Mouse (Mus musculus) heart, embryonic 13.5 days (tissue): ENCODE data around the gene Tyk2. TPM values are rescaled to one million over a fixed set of nuclear protein-coding genes. Genes with fewer than 3 reads are reported as not detected.

Experiments used
- ATAC-seq: fragments of 200-750 bp; cut with Nextera tagmentation; 2 replicates; pipeline ENCODE4 v1.8.0; 2017; ENCODE audit warnings: moderate TSS enrichment; ENCODE audit not compliant: insufficient number of reproducible peaks, low FRiP score, low TSS enrichment; ENCODE audit errors: extremely low read depth
- H3K27ac ChIP-seq: fragments of 300-500 bp; sonication (generic); replicated peaks from 2 replicates; pipeline ENCODE4 v1.5.1; 2015; ENCODE audit warnings: moderate library complexity, mild to moderate bottlenecking, inconsistent platforms
- H3K27me3 ChIP-seq: fragments of 300-500 bp; sonication (generic); replicated peaks from 2 replicates; pipeline ENCODE4 v1.6.1; 2015; ENCODE audit warnings: mild to moderate bottlenecking, inconsistent platforms
- H3K36me3 ChIP-seq: fragments of 300-500 bp; sonication (generic); 2 replicates; pipeline ENCODE4 v1.6.1; 2015; ENCODE audit warnings: mild to moderate bottlenecking, inconsistent platforms
- H3K4me1 ChIP-seq: fragments of 300-500 bp; sonication (generic); 2 replicates; pipeline ENCODE4 v1.6.1; 2015; ENCODE audit warnings: inconsistent platforms
- H3K4me2 ChIP-seq: fragments of 300-500 bp; sonication (generic); 2 replicates; pipeline ENCODE4 v1.6.1; 2015; ENCODE audit warnings: inconsistent platforms, mild to moderate bottlenecking, moderate library complexity
- H3K4me3 ChIP-seq: fragments of 300-500 bp; sonication (generic); 2 replicates; pipeline ENCODE4 v1.5.1; 2015; ENCODE audit warnings: moderate library complexity, mild to moderate bottlenecking, inconsistent platforms
- H3K9ac ChIP-seq: fragments of 300-500 bp; sonication (generic); 2 replicates; pipeline ENCODE4 v1.6.1; 2015; ENCODE audit warnings: inconsistent platforms, mild to moderate bottlenecking, moderate library complexity
- H3K9me3 ChIP-seq: fragments of 300-500 bp; sonication (generic); 2 replicates; pipeline ENCODE4 v1.6.1; 2016; ENCODE audit warnings: inconsistent platforms
- WGBS: fragments of 180-500 bp; shearing (Covaris S2); methylation state at CpG from one replicate; pipeline ENCODE4 v1.1.7; 2015; ENCODE audit warnings: mixed read lengths; 5-methylcytosine and 5-hydroxymethylcytosine counted together
- polyA plus RNA-seq: library from polyadenylated mRNA; unstranded; fragments of >200 nt; fragmentation: Nextera tagmentation; extraction: Ambion mirVana; gene quantifications from 2 replicates; pipeline ENCODE4 v1.2.1, GENCODE M21; 2015

The Tyk2 gene
- polyA plus RNA-seq, 1 experiment from 2014 or later, result 13.7 TPM

DNA sequence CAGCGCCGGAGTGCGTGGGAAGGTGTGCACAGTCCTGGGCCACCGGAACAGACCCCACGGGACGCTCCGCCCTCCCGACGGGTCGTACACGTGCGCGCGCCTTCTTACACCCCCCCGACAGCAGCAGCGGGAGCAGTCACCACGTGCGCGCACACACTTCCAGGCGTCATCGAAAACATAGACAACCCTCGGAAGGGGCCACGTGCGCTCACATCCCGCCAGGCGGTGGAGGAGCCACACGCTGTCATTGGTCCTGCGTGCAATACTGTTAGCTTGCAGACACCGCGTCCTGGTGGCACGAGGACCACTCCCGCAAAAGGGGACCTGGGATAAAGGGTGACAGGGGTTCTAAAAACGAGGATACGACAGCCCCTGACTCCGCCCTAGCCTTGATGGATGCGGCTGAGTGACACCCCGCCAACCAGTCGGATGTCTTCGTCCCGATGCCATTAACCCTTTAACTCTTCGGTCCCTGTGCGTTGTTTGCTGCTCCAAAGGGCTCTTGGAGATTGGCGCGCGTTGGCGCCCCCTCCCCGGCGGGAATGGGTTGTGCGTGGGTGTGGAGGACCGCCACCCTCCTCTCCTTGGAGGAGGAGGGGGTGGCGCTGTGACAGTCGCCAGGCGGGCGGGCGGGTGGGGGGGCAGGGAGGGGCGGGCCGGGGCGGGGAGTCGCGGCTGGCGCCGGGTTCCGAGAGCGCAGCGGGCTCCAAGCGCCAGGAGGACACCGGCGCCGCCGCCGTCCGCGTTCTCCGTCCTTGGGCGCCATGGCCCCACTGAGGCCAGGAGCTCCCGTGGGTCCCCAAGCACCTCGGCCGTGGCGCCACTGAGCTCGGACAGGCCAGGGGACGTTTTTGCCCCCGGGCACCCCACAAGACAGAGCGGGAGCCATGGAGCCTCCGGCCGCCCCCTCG is 34.3 kb upstream of the Tyk2 start, which contains the start of gene Pde4a:
Pde4a (plus strand) TSS at position 674 of the 911 bp plus-strand sequence.
- Histone ChIP-seq H3K4me1 (peaks cover 57% of the 10 kb centered on the region), H3K4me2 (peak within 1 kb of the TSS; percentile 86), H3K9ac (peak within 1 kb of the TSS; percentile 83), H3K27me3 (peaks cover 56% of the 10 kb centered on the region), H3K36me3 (no peaks in the 10 kb centered on the region), H3K9me3 (no peaks in the 10 kb centered on the region), H3K27ac (peak within 1 kb of the TSS; percentile 97), H3K4me3 (peak within 1 kb of the TSS; percentile 64)
- WGBS, result under 1% methylated on average over 84 of the region's 86 CpGs
- no peak for ATAC-seq

DNA sequence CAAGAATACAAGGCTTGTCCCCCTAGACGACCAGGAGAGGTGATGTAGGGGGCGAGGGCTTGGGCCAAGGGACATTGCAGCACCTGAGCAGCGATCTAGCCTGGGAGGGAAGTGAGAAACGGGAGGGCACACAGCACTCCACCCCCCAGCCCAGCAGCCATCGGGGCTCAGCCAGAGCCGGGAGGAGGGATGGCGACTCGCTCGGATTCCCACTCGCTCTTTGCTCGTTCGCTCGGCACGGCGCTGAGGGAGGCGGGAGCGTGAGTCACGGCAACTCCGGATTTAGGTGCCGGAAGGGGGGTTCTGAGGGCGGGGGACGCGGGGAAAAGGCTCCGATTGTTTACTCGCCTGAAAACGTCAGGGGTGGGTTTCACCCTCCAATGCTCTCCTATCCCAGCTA is 33.0 kb upstream of the Tyk2 start:
- peaks cover 56% of the 10 kb centered on the region for H3K27me3 ChIP-seq
- peak overlapping the region; percentile 68 for H3K9ac ChIP-seq
- no peaks in the 10 kb centered on the region for H3K9me3 ChIP-seq
- H3K4me1 ChIP-seq, result peaks cover 54% of the 10 kb centered on the region
- peak overlapping the region; percentile 64 for H3K4me3 ChIP-seq
- peak overlapping the region; percentile 86 for H3K4me2 ChIP-seq
- ATAC-seq, result no peak
- H3K36me3 ChIP-seq, result no peaks in the 10 kb centered on the region
- H3K27ac ChIP-seq, result no peak overlapping the region
- under 1% methylated on average over 26 of the region's 26 CpGs for WGBS

DNA sequence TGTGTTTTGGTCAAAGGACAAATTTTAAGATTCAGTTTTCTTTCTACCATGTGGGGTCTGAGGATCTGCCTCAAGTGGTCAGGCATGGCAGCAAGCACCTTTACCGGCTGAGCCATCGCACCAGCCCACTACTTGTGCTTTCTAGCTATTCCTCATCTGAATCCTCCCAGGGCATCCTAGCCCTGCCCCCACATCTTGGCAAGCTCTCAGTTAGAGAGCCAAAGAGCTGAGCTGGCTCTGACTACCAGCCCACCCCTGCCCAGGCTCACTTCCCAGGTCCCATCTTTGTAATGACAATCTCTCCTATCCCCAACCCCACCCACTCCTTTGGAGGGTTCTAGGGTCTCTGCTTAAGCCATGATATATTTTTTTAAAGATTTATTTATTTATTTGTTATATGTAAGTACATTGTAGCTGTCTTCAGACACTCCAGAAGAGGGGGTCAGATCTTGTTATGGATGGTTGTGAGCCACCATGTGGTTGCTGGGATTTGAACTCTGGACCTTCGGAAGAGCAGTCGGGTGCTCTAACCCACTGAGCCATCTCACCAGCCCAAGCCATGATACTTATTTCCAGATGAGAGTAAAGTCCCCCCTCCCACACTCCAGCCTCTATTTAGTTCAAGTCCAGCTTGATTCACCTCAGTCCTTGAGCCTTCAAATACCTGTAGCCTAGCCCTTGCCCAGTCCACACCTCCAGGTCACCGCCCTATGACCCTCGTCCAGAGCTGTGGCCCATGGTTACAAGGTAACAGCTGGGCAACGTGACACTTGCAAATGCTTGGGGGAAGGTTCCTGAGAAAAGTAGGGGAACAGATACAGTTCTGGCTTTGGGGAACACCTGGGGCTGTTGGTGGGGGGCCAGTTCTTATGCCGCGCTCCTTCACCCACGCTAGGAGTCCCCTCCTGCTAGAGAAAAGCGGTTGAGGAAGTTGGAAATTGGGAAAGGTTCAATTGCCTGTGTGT is 32.3 kb upstream of the Tyk2 start:
- peak overlapping the region; percentile 64; the same call in 1 of the 2 replicates for H3K4me3 ChIP-seq
- no peak overlapping the region for H3K27ac ChIP-seq
- H3K36me3 ChIP-seq, result no peaks in the 10 kb centered on the region
- ATAC-seq, result no peak
- H3K27me3 ChIP-seq, result peaks cover 56% of the 10 kb centered on the region
- no peak overlapping the region for H3K9ac ChIP-seq
- no peaks in the 10 kb centered on the region for H3K9me3 ChIP-seq
- H3K4me2 ChIP-seq, result peak overlapping the region; percentile 86
- H3K4me1 ChIP-seq, result peaks cover 46% of the 10 kb centered on the region
- 40% methylated on average over 11 of the region's 11 CpGs for WGBS

DNA sequence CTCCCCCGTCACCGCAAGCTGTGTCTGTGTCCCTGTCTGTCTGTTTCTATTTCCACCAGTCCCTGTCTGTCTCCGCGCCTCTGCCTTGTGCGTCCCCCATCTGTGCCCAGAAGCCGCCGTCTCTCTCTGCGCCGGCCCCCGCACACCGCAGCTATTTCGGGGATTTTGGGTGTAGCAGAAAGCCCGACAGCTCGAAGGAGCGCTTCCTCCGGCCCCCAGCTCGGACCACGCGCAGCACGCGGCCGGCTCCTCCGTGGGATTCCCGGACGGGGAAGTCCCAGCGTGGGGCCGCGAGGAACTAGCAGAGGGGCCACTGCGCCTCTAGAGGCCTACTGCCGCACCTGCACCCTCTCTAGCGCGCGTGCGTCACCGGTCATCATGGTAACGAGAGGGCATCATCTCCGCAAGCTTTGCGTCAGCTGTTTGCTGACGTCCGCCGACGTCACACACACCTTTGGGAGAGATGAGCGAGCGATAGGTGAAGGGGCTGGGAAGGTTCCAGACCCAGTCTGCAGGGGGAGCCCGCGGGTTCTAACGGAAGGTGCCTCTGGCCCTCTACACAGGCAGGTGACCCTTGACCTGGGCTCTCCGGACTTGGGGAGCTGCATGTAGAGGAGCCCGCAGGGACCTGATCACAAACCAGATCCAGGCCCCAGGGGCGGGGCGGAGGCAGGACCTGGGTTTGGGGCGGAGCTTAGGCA is 30.3 kb upstream of the Tyk2 start:
- Histone ChIP-seq H3K36me3 (no peaks in the 10 kb centered on the region), H3K9me3 (no peaks in the 10 kb centered on the region), H3K9ac (peak overlapping the region; percentile 83), H3K4me2 (peak overlapping the region; percentile 72), H3K27me3 (peaks cover 46% of the 10 kb centered on the region), H3K27ac (no peak overlapping the region), H3K4me1 (peaks cover 26% of the 10 kb centered on the region), H3K4me3 (peak overlapping the region; percentile 58)
- ATAC-seq, result peak; percentile 71
- WGBS, result 1% methylated on average over 52 of the region's 52 CpGs

DNA sequence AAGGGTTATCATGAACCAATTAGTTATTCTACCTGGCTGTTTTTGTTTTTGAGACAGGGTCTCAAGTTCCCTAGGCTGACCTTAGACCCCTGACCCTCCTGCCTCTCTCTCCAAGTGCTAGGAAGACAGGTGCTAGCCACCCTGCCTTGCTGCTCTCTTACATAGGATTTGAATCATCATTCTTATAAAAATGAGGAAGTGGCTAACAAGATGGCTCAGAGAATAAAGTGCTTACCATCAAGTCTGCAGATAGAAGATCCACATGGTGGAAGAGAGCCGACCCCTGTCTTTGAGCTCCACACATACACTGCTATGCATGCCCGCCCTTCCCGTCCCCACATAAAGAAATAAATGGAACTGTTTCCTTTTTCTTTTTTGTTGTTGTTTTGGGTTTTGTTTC is 23.7 kb upstream of the Tyk2 start:
- Histone ChIP-seq H3K4me2 (no peak overlapping the region), H3K27me3 (no peaks in the 10 kb centered on the region), H3K4me3 (no peak overlapping the region), H3K36me3 (no peaks in the 10 kb centered on the region), H3K4me1 (peaks cover 23% of the 10 kb centered on the region), H3K9me3 (no peaks in the 10 kb centered on the region), H3K27ac (no peak overlapping the region), H3K9ac (no peak overlapping the region)
- 84% methylated on average over 3 of the region's 3 CpGs for WGBS
- no peak for ATAC-seq

DNA sequence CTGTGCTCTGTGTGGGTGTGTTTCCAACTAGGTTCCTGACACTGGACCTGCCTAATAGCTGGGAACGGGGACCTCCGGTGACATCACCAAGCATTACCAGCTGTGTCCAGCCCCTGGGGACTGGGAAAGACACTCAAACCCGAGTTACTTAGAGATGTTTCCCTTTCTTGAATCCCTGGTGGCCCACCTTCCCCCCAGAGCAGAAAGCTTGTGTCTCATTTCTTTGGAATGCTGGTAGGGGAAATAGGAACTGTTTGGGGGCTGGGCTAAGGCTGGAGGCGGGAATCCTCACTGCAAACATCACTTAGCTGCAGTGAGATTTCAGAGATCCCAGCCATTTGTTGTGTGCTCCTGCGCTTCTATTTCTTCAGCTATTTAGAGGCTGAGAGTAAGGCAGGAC is 22.8 kb upstream of the Tyk2 start:
- H3K27me3 ChIP-seq, result no peaks in the 10 kb centered on the region
- WGBS, result 7% methylated on average over 5 of the region's 5 CpGs
- H3K36me3 ChIP-seq, result no peaks in the 10 kb centered on the region
- no peaks in the 10 kb centered on the region for H3K9me3 ChIP-seq
- ATAC-seq, result no peak
- peak overlapping the region; percentile 89 for H3K4me2 ChIP-seq
- peaks cover 28% of the 10 kb centered on the region for H3K4me1 ChIP-seq
- peak overlapping the region; percentile 75 for H3K27ac ChIP-seq
- peak overlapping the region; percentile 78 for H3K9ac ChIP-seq
- H3K4me3 ChIP-seq, result peak overlapping the region; percentile 55

DNA sequence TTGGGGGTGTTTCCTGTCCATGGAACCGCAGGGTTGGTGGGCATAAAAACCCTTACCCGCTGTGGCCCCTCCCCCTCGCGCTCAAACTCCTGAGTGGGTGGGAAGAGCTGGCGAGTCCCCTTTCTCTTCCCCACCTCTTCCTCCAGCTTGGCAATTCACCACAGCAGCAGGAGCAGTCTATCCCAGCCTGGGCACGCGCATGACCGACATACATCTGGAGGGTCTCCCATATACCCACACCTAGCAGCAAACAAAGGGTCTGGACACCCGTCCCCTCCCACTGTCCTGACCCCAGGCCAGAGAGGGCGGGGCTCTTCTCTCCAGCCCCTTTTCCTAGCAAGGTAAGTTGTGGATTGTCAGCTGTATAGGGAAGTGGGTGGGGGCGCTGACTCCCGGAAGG is 22.3 kb upstream of the Tyk2 start:
- WGBS, result 7% methylated on average over 12 of the region's 12 CpGs
- Histone ChIP-seq H3K36me3 (no peaks in the 10 kb centered on the region), H3K27me3 (no peaks in the 10 kb centered on the region), H3K27ac (peak overlapping the region; percentile 75), H3K9me3 (no peaks in the 10 kb centered on the region), H3K9ac (peak overlapping the region; percentile 78), H3K4me2 (peak overlapping the region; percentile 89), H3K4me3 (peak overlapping the region; percentile 55), H3K4me1 (peaks cover 33% of the 10 kb centered on the region)
- no peak for ATAC-seq

DNA sequence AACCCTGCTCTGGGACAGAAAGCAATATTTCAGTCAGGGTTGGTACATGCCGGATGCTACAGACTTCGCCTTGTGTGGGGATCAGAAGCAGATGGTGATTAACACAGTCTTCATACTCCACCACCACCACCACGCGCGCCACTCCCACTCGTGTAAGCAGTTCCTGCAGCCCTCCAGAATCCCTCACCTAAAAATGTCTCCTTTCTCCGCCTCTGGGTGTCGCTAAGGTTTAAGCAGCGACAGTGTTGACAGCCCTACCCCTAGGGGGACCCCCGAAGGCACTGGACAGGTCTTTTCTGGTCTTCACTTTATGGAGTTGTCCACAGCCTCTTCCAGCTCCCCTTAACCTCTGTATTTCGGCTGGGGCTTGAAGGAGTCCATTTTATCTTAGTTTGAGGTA is 21.7 kb upstream of the Tyk2 start:
- 2% methylated on average over 11 of the region's 11 CpGs for WGBS
- H3K4me2 ChIP-seq, result peak overlapping the region; percentile 89
- H3K27me3 ChIP-seq, result no peaks in the 10 kb centered on the region
- ATAC-seq, result no peak
- peaks cover 39% of the 10 kb centered on the region for H3K4me1 ChIP-seq
- peak overlapping the region; percentile 55 for H3K4me3 ChIP-seq
- no peaks in the 10 kb centered on the region for H3K9me3 ChIP-seq
- peak overlapping the region; percentile 78 for H3K9ac ChIP-seq
- peak overlapping the region; percentile 75 for H3K27ac ChIP-seq
- 0 out of 2 replicates have a peak, but pooled peaks cover 3% of the 10 kb centered on the region for H3K36me3 ChIP-seq

DNA sequence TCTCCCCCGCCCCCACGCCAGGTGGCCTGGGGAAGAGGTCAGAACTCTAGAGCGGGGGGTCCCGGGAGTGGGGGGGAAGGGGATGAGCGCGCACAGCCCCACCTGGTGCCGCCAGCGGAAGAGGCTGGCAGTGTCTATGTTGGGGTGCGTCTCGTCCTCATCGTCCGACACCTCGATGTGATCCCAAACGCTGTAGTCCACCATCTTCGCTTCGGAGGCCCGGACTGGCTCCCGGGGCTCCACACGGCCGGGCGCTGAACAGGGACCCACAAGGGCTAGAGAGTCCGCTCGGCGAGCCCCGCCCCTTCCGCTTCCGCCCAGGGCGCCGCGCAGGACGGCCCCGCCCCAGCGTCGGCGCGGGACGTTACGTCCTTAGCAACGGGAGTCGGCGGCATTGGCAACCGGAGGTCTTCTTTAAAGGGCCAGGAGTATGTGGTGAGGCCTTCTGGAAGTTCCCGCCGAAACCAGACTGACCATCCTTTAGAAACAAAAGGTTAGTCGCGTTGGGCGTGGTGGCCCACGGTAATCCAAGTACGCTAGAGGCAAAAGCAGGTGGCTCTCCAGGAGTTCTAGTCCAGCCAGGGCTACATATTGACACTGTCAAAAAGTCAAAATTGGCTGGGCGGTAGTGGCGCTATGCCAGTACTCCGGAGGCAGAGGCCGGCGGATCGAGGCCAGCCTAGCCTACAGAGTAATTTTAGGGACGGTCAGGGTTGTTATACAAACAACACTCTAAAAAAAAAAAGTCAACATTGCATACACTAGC is 18.8 kb upstream of the Tyk2 start, which contains the start of gene Cdc37:
Cdc37 (minus strand) TSS at position 329 of the 766 bp plus-strand sequence.
- ATAC-seq, result peak; percentile 80
- peaks cover 65% of the 10 kb centered on the region for H3K4me1 ChIP-seq

DNA sequence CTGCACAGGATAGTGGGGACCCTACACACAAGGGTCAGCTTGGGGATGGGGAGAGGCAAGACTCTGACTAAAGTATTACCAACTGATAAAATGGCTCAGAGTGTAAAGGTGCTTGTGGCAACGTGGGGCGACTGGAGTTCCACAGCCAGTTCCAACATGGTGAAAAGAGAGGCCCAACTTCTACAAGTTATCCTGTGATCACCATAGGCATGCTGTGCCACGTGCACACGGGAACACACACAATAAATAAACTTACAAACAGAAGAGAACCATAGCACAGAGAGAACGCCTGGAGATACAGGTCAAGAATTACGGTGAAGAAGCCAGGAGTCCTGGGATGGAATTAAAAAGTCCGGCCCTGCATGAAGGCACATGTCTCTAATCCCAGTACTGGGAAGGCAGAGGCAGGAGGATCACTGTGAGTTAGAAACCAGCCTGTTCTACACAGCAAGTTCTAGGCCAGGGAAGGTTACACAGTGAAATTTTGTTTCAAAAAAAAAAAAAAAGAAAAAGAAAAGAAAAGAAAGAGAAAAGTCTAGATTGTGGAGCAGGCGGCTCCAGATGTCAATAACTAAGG is 18.1 kb upstream of the Tyk2 start:
- Histone ChIP-seq H3K9me3 (no peaks in the 10 kb centered on the region), H3K4me3 (peak overlapping the region; percentile 94), H3K27ac (peak overlapping the region; percentile 84), H3K9ac (peak overlapping the region; percentile 97), H3K27me3 (no peaks in the 10 kb centered on the region), H3K4me2 (peak overlapping the region; percentile 97), H3K4me1 (peaks cover 61% of the 10 kb centered on the region), H3K36me3 (peaks cover 31% of the 10 kb centered on the region)
- no peak for ATAC-seq
- 5% methylated on average over 8 of the region's 8 CpGs for WGBS

More for the DNA sequence above, 18.8 kb upstream of the Tyk2 start, which contains the start of gene Cdc37:
- Histone ChIP-seq H3K36me3 (peaks cover 25% of the 10 kb centered on the region), H3K9me3 (no peaks in the 10 kb centered on the region), H3K9ac (peak within 1 kb of the TSS; percentile 97), H3K4me3 (peak within 1 kb of the TSS; percentile 94), H3K27ac (peak within 1 kb of the TSS; percentile 84), H3K4me2 (peak within 1 kb of the TSS; percentile 97), H3K27me3 (no peaks in the 10 kb centered on the region)
- WGBS, result 4% methylated on average over 56 of the region's 56 CpGs
